Mouse (Mus musculus) heart, adult 2 months (tissue): ENCODE data around the gene Cdiptos.

Experiments used
- CTCF ChIP-seq: fragments of 200-600 bp; IDR thresholded peaks from 2 replicates; pipeline ENCODE4 v1.8.1; 2022; ENCODE audit warnings: antibody characterized with exemption, mild to moderate bottlenecking, moderate library complexity
- EP300 ChIP-seq: fragments of 200-500 bp; IDR thresholded peaks from 2 replicates; pipeline ENCODE4 v1.6.1; 2011; ENCODE audit warnings: low read depth, low read length, control low read depth; ENCODE audit not compliant: insufficient read depth
- POLR2A ChIP-seq: fragments of 200-500 bp; IDR thresholded peaks from 2 replicates; pipeline ENCODE4 v1.6.1; 2011; ENCODE audit warnings: mild to moderate bottlenecking, low read depth, low read length, control low read depth; ENCODE audit not compliant: insufficient read depth

GRCm38 (mm10) chr7:127016971-127017949 lies 41.4 kb upstream of the Cdiptos start, which contains the start of gene Pagr1a:
- TF ChIP-seq CTCF (peak; percentile 90), POLR2A (peak; percentile 94), EP300 (peak; percentile 43)
